Mouse (Mus musculus): ENCODE measurements around the gene Gabrb3. TPM values are rescaled to one million over a fixed set of nuclear protein-coding genes. Genes with fewer than 3 reads are reported as not detected.
"Not testable (repeated sequence)": the region's sequence is repeated elsewhere in the genome, so short reads cannot be mapped to it uniquely, and the experiment has no call there.

Gabrb3 gene
- polyA plus RNA-seq, 1 experiment from 2014 or later = 36.7 TPM

- 52% methylated on average over 5 of the region's 5 CpGs for WGBS
- Histone ChIP-seq H3K36me3 (no peaks in the 10 kb centered on the region), H3K4me3 (no peak overlapping the region), H3K9ac (no peak overlapping the region), H3K9me3 (no peaks in the 10 kb centered on the region), H3K27me3 (no peaks in the 10 kb centered on the region), H3K4me1 (replicated peaks) (no peaks in the 10 kb centered on the region), H3K4me2 (no peak overlapping the region), H3K27ac (replicated peaks) (no peak overlapping the region)
- no peak for ATAC-seq (ENCODE audit: low read depth)
Measured at GRCm38 (mm10) chr7:57778754-57779153, 359.3 kb downstream of the Gabrb3 start.

GRCm38 (mm10) chr7:57786102-57786501 lies 366.6 kb downstream of the Gabrb3 start:
- WGBS = 53% methylated on average over 2 of the region's 2 CpGs
- H3K4me2 ChIP-seq; H3K27me3 ChIP-seq; H3K9me3 ChIP-seq; H3K36me3 ChIP-seq; H3K27ac ChIP-seq (replicated peaks); H3K4me3 ChIP-seq; H3K9ac ChIP-seq; ATAC-seq (ENCODE audit: low read depth); H3K4me1 ChIP-seq (replicated peaks): not testable (repeated sequence)

GRCm38 (mm10) chr7:57787520-57787919 lies 368.0 kb downstream of the Gabrb3 start:
- no peak for ATAC-seq (ENCODE audit: low read depth)
- no peak overlapping the region for H3K4me3 ChIP-seq
- WGBS = 31% methylated on average over 2 of the region's 2 CpGs
- H3K27me3 ChIP-seq = no peaks in the 10 kb centered on the region
- peaks cover 6% of the 10 kb centered on the region; the same call in 1 of the 2 replicates for H3K36me3 ChIP-seq
- no peak overlapping the region for H3K4me2 ChIP-seq
- H3K9me3 ChIP-seq = no peaks in the 10 kb centered on the region
- no peaks in the 10 kb centered on the region for H3K4me1 ChIP-seq (replicated peaks)
- H3K9ac ChIP-seq = no peak overlapping the region
- no peak overlapping the region for H3K27ac ChIP-seq (replicated peaks)

GRCm38 (mm10) chr7:57803266-57803665 lies 383.8 kb downstream of the Gabrb3 start:
- H3K4me1 ChIP-seq (replicated peaks) = no peaks in the 10 kb centered on the region
- H3K36me3 ChIP-seq = no peaks in the 10 kb centered on the region
- no peak for ATAC-seq (ENCODE audit: low read depth)
- no peak overlapping the region for H3K9ac ChIP-seq
- WGBS = 80% methylated on average over 1 of the region's 1 CpGs
- H3K27ac ChIP-seq (replicated peaks) = no peak overlapping the region
- no peak overlapping the region for H3K4me3 ChIP-seq
- H3K4me2 ChIP-seq = no peak overlapping the region
- no peaks in the 10 kb centered on the region for H3K27me3 ChIP-seq
- H3K9me3 ChIP-seq = no peaks in the 10 kb centered on the region

GRCm38 (mm10) chr7:57813716-57814115 lies 394.2 kb downstream of the Gabrb3 start:
- Histone ChIP-seq H3K4me2 (no peak overlapping the region), H3K9me3 (no peaks in the 10 kb centered on the region), H3K36me3 (peaks cover 17% of the 10 kb centered on the region), H3K27ac (replicated peaks) (no peak overlapping the region), H3K27me3 (no peaks in the 10 kb centered on the region), H3K9ac (no peak overlapping the region), H3K4me3 (no peak overlapping the region), H3K4me1 (replicated peaks) (no peaks in the 10 kb centered on the region)
- ATAC-seq (ENCODE audit: low read depth) = no peak
- WGBS = 20% methylated on average over 1 of the region's 1 CpGs

DNA sequence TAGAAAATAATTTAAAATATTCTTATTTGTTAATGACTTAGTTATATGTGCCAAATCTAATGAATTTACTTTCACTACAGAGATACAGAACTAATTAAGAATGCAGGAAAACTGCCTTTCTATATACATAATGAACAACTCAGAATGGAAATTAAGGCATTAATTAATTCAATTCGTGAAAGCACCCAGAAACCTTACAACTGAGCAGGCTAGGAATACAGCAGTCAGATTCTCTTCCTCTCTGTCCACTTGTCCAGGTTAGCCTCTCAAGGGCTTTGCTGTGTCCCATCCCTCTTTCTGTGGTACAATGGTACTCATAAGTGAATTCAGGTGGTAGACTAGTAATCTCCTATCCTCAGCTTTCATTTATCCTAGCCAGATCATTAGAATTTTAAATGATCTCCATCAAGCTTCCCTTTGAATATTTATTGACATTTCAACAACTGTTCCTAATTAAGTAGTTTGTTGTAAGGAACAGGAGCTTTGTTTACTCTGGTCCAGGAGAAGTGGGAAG lies 422.9 kb downstream of the Gabrb3 start:
- Histone ChIP-seq H3K4me1 (replicated peaks) (no peaks in the 10 kb centered on the region), H3K36me3 (no peaks in the 10 kb centered on the region), H3K4me2 (no peak overlapping the region), H3K4me3 (no peak overlapping the region), H3K27ac (replicated peaks) (no peak overlapping the region), H3K27me3 (no peaks in the 10 kb centered on the region), H3K9me3 (no peaks in the 10 kb centered on the region), H3K9ac (no peak overlapping the region)
- no peak for ATAC-seq (ENCODE audit: low read depth)
- 51% methylated on average over 1 of the region's 1 CpGs for WGBS

DNA sequence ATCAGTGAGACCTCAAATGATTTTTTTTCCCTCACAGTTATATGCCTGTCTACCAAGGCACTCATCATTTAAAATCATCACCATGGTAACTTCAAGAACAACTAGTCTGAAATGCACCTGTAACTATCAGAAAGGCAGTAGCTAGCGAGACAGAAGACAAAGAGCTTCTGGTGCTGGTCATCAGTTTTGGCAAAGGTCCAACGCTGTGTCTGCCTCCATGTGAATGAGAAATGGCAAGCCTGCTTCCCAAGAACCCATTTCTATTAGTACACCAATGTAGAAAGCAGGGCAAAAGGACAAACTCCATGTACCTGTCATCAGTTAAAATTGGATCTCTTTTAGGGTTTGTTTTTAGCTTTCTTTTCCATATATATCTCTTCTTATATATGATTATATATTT lies 448.5 kb downstream of the Gabrb3 start:
- no peak overlapping the region for H3K27ac ChIP-seq (replicated peaks)
- H3K9me3 ChIP-seq = no peaks in the 10 kb centered on the region
- no peaks in the 10 kb centered on the region for H3K27me3 ChIP-seq
- no peaks in the 10 kb centered on the region for H3K4me1 ChIP-seq (replicated peaks)
- no peak overlapping the region for H3K4me2 ChIP-seq
- ATAC-seq (ENCODE audit: low read depth) = no peak
- WGBS = 53% methylated on average over 2 of the region's 2 CpGs
- no peak overlapping the region for H3K4me3 ChIP-seq
- no peak overlapping the region for H3K9ac ChIP-seq
- H3K36me3 ChIP-seq = no peaks in the 10 kb centered on the region

Small RNAs within 50 kb of the gene (microRNA-seq; reads per million reads assigned to microRNA genes)
- not detected for gene Mir6389

Other genes with a start within 250 kb of the Gabrb3 start
- gene Gabrg3, start 32.5 kb upstream of the Gabrb3 start, polyA plus RNA-seq (2015; fragmentation: Nextera tagmentation; extraction: Ambion mirVana) = 2.8 and 3.9 TPM in 2 replicates
- gene Gabra5, start 90.4 kb downstream of the Gabrb3 start, polyA plus RNA-seq (2015; fragmentation: Nextera tagmentation; extraction: Ambion mirVana) = 14.5 and 15.2 TPM in 2 replicates